Mouse (Mus musculus) macrophage (primary cell): ENCODE measurements around the gene Gjb1. TPM values are rescaled to one million over a fixed set of nuclear protein-coding genes. Genes with fewer than 3 reads are reported as not detected.

Source experiments
- H3K27ac ChIP-seq: fragments of 350-480 bp; formaldehyde crosslinking; 2 replicates; pipeline ENCODE4 v1.9.0; 2021
- H3K36me3 ChIP-seq: fragments of 350-480 bp; formaldehyde crosslinking; 2 replicates; pipeline ENCODE4 v1.9.0; 2021; ENCODE audit errors: inconsistent target
- H3K4me3 ChIP-seq: fragments of 350-480 bp; formaldehyde crosslinking; 2 replicates; pipeline ENCODE4 v1.9.0; 2021; ENCODE audit errors: inconsistent target
- H3K79me2 ChIP-seq: fragments of 350-480 bp; formaldehyde crosslinking; 2 replicates; pipeline ENCODE4 v1.9.0; 2021; ENCODE audit errors: inconsistent target
- WGBS: methylation state at CpG from one replicate; pipeline ENCODE4 v1.1.7; 2026; ENCODE audit warnings: inconsistent platforms; ENCODE audit not compliant: missing documents; 5-methylcytosine and 5-hydroxymethylcytosine counted together
- polyA plus RNA-seq: library from polyadenylated mRNA; stranded (reverse); fragments of 250-400 nt; gene quantifications from 3 replicates; pipeline ENCODE4 v1.2.4, GENCODE M21; 2018; ENCODE audit warnings: inconsistent platforms

Gjb1 gene
- polyA plus RNA-seq, 1 experiment from 2014 or later = not detected

GRCm38 (mm10) chrX:101377076-101377475 is 898 bp downstream of the Gjb1 start:
- Histone ChIP-seq H3K27ac (no peak overlapping the region), H3K36me3 (no peaks in the 10 kb centered on the region), H3K4me3 (no peak overlapping the region), H3K79me2 (no peaks in the 10 kb centered on the region)
- WGBS = 80% methylated on average over 4 of the region's 4 CpGs

GRCm38 (mm10) chrX:101379744-101380143 is 3.6 kb downstream of the Gjb1 start:
- no peaks in the 10 kb centered on the region for H3K79me2 ChIP-seq
- WGBS = 38% methylated on average over 1 of the region's 1 CpGs
- H3K27ac ChIP-seq = no peak overlapping the region
- no peak overlapping the region for H3K4me3 ChIP-seq
- H3K36me3 ChIP-seq = no peaks in the 10 kb centered on the region

GRCm38 (mm10) chrX:101383455-101383854 is 7.3 kb downstream of the Gjb1 start:
- Histone ChIP-seq H3K79me2 (no peaks in the 10 kb centered on the region), H3K36me3 (no peaks in the 10 kb centered on the region), H3K4me3 (no peak overlapping the region), H3K27ac (no peak overlapping the region)
- WGBS = 52% methylated on average over 16 of the region's 18 CpGs

GRCm38 (mm10) chrX:101384439-101385137 is 8.4 kb downstream of the Gjb1 start:
- Histone ChIP-seq H3K79me2 (no peaks in the 10 kb centered on the region), H3K27ac (no peak overlapping the region), H3K4me3 (no peak overlapping the region), H3K36me3 (no peaks in the 10 kb centered on the region)
- WGBS = 36% methylated on average over 28 of the region's 32 CpGs

- Histone ChIP-seq H3K4me3 (no peak overlapping the region), H3K79me2 (no peaks in the 10 kb centered on the region), H3K27ac (no peak overlapping the region), H3K36me3 (no peaks in the 10 kb centered on the region)
- 90% methylated on average over 2 of the region's 4 CpGs for WGBS
Measured at GRCm38 (mm10) chrX:101386222-101386621, 10.0 kb downstream of the Gjb1 start.

- H3K36me3 ChIP-seq = no peaks in the 10 kb centered on the region
- 90% methylated on average over 5 of the region's 5 CpGs for WGBS
- H3K79me2 ChIP-seq = no peaks in the 10 kb centered on the region
- no peak overlapping the region for H3K27ac ChIP-seq
- no peak overlapping the region for H3K4me3 ChIP-seq
Measured at GRCm38 (mm10) chrX:101388866-101389537, 12.8 kb downstream of the Gjb1 start.

GRCm38 (mm10) chrX:101394341-101394740 is 18.2 kb downstream of the Gjb1 start:
- no peaks in the 10 kb centered on the region for H3K36me3 ChIP-seq
- WGBS = 71% methylated on average over 1 of the region's 2 CpGs
- H3K79me2 ChIP-seq = no peaks in the 10 kb centered on the region
- no peak overlapping the region for H3K27ac ChIP-seq
- H3K4me3 ChIP-seq = no peak overlapping the region

- Histone ChIP-seq H3K79me2 (no peaks in the 10 kb centered on the region), H3K4me3 (no peak overlapping the region), H3K27ac (no peak overlapping the region), H3K36me3 (no peaks in the 10 kb centered on the region)
- 87% methylated on average over 10 of the region's 11 CpGs for WGBS
Measured at GRCm38 (mm10) chrX:101396459-101396858, 20.3 kb downstream of the Gjb1 start.

GRCm38 (mm10) chrX:101418946-101419724 is 43.0 kb downstream of the Gjb1 start:
- WGBS = 31% methylated on average over 30 of the region's 36 CpGs
- Histone ChIP-seq H3K4me3 (peak overlapping the region; percentile 57), H3K36me3 (no peaks in the 10 kb centered on the region), H3K79me2 (no peaks in the 10 kb centered on the region; the same call in 1 of the 2 replicates), H3K27ac (peak overlapping the region; percentile 49)

GRCm38 (mm10) chrX:101419725-101420699 is 43.8 kb downstream of the Gjb1 start:
- Histone ChIP-seq H3K27ac (peak overlapping the region; percentile 49), H3K79me2 (no peaks in the 10 kb centered on the region; the same call in 1 of the 2 replicates), H3K4me3 (peak overlapping the region; percentile 57), H3K36me3 (no peaks in the 10 kb centered on the region)
- 24% methylated on average over 24 of the region's 54 CpGs for WGBS

- Histone ChIP-seq H3K36me3 (no peaks in the 10 kb centered on the region), H3K79me2 (no peaks in the 10 kb centered on the region; the same call in 1 of the 2 replicates), H3K4me3 (peak within 1 kb of the TSS; percentile 57), H3K27ac (peak within 1 kb of the TSS; percentile 17; the same call in 1 of the 2 replicates)
- 75% methylated on average over 4 of the region's 4 CpGs for WGBS
Measured at GRCm38 (mm10) chrX:101420700-101421095, 44.5 kb downstream of the Gjb1 start, which contains the start of gene Zmym3. Gene Zmym3, minus strand, starts transcription at chrX:101420849.

- H3K27ac ChIP-seq = no peak overlapping the region
- WGBS = 95% methylated on average over 2 of the region's 2 CpGs
- H3K79me2 ChIP-seq = no peaks in the 10 kb centered on the region; the same call in 1 of the 2 replicates
- H3K4me3 ChIP-seq = no peak overlapping the region
- no peaks in the 10 kb centered on the region for H3K36me3 ChIP-seq
Measured at GRCm38 (mm10) chrX:101423462-101423861, 47.3 kb downstream of the Gjb1 start.

- H3K27ac ChIP-seq = no peak overlapping the region
- no peak overlapping the region for H3K4me3 ChIP-seq
- peaks cover 31% of the 10 kb centered on the region for H3K79me2 ChIP-seq
- no peaks in the 10 kb centered on the region for H3K36me3 ChIP-seq
- WGBS = 6% methylated on average over 1 of the region's 1 CpGs
Measured at GRCm38 (mm10) chrX:101427774-101428173, 51.6 kb downstream of the Gjb1 start.

GRCm38 (mm10) chrX:101428785-101429141 is 52.6 kb downstream of the Gjb1 start:
- Histone ChIP-seq H3K36me3 (no peaks in the 10 kb centered on the region), H3K27ac (peak overlapping the region; percentile 89), H3K4me3 (peak overlapping the region; percentile 61), H3K79me2 (peaks cover 41% of the 10 kb centered on the region)
- 40% methylated on average over 7 of the region's 7 CpGs for WGBS
